Mouse (Mus musculus) adipocyte (in vitro differentiated cells): ENCODE data around the gene Gm45837.
"Not testable (repeated sequence)": the region's sequence is repeated elsewhere in the genome, so short reads cannot be mapped to it uniquely, and the experiment has no call there.

Experiments
- DNase-seq: peaks from one replicate; pipeline ENCODE4 v3.0.0-alpha.2; 2016; ENCODE audit warnings: low spot score

The Gm45837 gene

DNA sequence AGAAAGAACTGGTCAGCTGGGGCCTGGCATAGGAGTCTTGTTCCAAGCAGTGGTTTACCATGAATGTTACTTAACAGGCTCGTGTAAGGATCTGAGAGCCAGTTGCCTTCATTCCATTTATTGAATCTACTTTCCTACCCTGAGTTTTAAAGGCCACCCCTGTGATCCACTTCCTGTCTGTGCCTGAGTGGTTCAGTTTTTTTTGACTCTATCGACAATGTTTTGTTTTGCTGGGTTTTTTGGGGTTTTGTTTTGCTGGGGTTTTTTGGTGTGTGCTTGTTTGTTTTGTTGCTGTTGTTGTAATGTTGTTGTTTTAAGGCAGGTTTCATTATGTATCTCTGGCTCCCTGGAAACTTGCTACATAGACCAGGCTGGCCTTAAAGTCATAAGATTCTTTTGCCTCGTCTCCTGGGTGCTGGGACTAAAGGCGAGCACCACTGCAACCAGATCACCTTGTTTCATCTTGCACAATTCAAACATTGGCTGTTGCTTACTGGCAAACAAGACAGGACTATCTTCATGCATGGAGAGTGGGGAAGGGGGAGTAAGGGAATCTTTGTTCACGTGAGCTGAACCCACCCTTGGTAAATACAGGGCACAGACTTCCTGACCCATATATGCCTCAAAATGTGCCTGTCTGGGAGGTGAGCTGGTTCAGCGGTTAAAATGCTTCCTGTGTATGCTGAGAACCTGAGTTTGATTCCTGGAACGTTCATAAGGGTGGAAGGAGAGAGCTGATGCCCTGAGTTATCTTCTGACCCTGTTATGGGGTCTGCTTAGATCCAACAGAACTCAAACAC, 140.2 kb downstream of the Gm45837 start:
- DNase-seq: no peak

DNA sequence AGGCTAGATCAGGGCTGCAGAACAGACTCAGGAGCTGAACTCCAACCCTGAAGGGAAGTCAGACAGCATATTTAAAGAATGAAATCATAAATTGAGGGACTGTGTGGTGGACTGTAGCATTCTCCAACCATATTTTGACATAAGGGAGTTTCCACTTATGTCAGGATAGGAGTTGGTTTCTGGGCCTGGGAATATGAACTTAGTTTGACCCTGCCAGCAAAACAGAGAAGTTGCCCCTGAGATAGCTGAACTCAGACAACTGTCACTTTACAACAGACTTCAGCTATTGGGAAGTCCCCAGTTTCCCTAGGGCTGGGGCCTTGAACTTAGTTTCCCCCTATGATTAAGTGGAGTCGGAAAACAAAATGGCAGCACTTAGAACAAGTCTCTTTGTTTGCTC, 140.8 kb downstream of the Gm45837 start:
- no peak for DNase-seq

DNA sequence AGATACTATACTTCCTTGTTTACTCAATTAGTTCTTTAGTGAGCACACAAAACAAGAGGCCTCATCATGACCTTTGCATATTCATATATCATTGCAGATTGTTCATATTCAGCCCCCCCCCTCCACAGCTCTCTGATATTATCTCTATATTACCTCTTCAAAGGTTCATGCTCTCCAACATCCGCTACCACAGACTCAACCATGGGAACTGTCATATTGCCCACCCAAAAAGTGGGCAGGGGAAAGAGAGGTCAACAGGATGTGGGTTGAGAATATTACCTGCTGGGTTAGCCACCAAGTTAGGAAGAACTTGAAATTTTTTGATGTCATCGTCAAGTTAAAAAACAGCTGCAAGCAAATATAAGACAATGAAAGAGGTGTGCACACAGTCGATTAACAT, 144.8 kb downstream of the Gm45837 start:
- not testable (repeated sequence) for DNase-seq

DNA sequence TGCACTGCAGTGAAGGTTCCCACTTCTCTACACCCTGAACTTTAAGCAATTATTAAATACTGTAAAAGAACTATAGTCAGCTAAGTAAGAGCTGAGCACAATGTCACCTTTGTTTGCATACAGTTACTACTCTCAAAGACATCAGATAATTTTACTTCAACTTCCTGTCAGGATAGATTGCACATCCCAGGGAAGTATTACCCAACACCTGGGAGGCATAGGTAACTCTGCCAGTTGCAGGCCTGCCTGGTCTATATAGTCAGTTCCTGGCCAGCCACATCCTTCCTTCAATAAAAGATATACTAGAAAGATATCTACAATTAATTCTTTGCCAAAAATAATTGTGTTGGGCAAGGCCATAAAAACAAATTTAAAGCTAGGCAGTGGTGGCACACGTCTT, 146.7 kb downstream of the Gm45837 start:
- DNase-seq: no peak

DNA sequence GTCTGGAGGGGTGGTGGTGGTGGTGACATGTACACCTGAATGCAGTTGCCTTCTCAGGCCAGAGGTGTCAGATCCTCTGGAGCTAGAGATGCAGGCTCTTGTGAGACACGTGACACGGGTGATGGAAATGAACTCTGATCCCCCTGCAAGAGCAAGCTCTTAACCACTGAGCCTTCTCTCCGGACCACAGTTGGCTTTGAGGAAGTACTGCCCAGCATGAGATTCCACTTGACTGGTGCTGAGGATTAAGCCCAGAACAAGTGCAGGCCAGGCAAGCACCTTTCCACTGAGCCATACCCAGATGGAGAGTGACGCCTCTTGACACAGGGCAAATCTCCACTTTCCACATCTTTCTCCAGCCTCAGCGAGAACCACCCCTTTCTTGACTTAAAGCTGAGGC, 148.7 kb downstream of the Gm45837 start:
- not testable (repeated sequence) for DNase-seq
